21 mouse cellular contexts compared by ENCODE assay signal in the genomic region with DNA sequence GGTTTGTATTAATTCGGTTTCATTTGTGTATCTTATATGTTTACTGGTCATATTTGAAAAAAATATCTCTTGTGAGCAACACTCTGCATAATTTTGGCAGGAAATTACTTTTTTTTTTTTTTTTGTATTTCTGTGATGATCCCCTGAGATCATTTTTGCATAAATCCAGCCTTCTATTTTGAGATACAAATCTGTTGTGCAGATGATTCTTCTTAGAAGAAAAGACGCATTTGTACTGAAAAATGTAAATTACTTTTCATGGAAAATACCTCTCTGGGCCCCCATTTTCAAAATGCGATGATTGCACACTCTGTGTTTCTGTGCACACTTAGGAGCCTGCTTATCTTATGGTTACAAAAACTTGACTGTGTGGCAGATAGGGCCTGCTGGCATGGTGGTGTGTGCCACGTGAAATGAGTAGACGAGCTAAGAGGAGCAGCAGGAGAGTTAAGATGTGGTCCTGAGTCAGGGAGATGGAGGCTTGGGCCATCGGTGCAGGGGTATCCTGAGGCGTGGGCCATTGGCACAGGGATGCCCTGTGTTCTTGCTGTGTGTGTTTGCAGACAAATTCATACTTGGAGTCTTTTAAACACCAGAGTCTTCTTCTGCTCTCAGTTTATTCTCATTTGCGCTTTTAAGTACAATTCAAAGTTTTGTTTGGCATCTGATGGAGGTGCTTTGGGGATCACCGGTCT.
A peak's percentile ranks its signal among the peaks of the same experiment; 100 is the strongest.
DNase-seq lines count a peak whose midpoint lies in the region; ATAC-seq and TF ChIP-seq lines count a peak whose summit lies in the region.
"Had no signal": no experiment of that assay in that cellular context is flagged by ENCODE, and none has a peak within 500 bp of the region (broad histone marks: within the 10 kb centered on the region; RNA-seq: fewer than 3 reads in every experiment).

No protein-coding gene starts in this region.

- no peak for ATAC-seq in embryonic facial prominence, embryonic 12.5 days (ENCODE audit: insufficient number of reproducible peaks, insufficient read depth, low FRiP score, low TSS enrichment)
- ATAC-seq in stomach, embryonic 15.5 days (ENCODE audit: insufficient read depth, low FRiP score, low read depth), result no peak
- no peak for ATAC-seq in liver, postnatal 0 days
- ATAC-seq: inflammation-experienced regulatory T-cells, adult 6 months; Patski had no signal

- no peak for TF ChIP-seq EP300 in liver, postnatal 0 days (IDR thresholded peaks at IDR 0.05; ENCODE audit: low read depth)

- H3K4me1 ChIP-seq in embryonic facial prominence, embryonic 12.5 days, result peaks cover 4% of the 10 kb centered on the region; the same call in 1 of the 2 replicates
- peaks cover 5% of the 10 kb centered on the region; the same call in 1 of the 2 replicates for H3K4me1 ChIP-seq in stomach, embryonic 15.5 days
- no peaks in the 10 kb centered on the region for H3K4me1 ChIP-seq in liver, postnatal 0 days (ENCODE audit: insufficient read depth)
- H3K4me1 ChIP-seq: forebrain, embryonic 12.5 days; hindbrain, embryonic 13.5 days; liver, embryonic 13.5 days; midbrain, embryonic 12.5 days; neural tube, embryonic 12.5 days had no signal

- no peaks in the 10 kb centered on the region for H3K27me3 ChIP-seq in embryonic facial prominence, embryonic 12.5 days
- no peaks in the 10 kb centered on the region for H3K27me3 ChIP-seq in stomach, embryonic 15.5 days (replicated peaks)
- H3K27me3 ChIP-seq in liver, postnatal 0 days (ENCODE audit: insufficient read depth, low read length), result no peaks in the 10 kb centered on the region
- H3K27me3 ChIP-seq: hindbrain, embryonic 13.5 days; liver, embryonic 13.5 days; lung, embryonic 15.5 days; midbrain, embryonic 12.5 days; neural tube, embryonic 12.5 days; Patski had no signal

- 77% methylated on average over 9 of the region's 9 CpGs for WGBS in embryonic facial prominence, embryonic 12.5 days
- WGBS in stomach, embryonic 15.5 days, result 78% methylated on average over 9 of the region's 9 CpGs
- 78% methylated on average over 9 of the region's 9 CpGs for WGBS in liver, postnatal 0 days (ENCODE audit: insufficient replicate concordance)

- no peak overlapping the region for H3K4me3 ChIP-seq in embryonic facial prominence, embryonic 12.5 days
- H3K4me3 ChIP-seq in stomach, embryonic 15.5 days (replicated peaks), result no peak overlapping the region
- no peak overlapping the region for H3K4me3 ChIP-seq in liver, postnatal 0 days (ENCODE audit: low read depth, low read length)
- H3K4me3 ChIP-seq: forebrain, embryonic 12.5 days; hindbrain, embryonic 13.5 days; kidney, embryonic 15.5 days; liver, embryonic 13.5 days; lung, embryonic 15.5 days; midbrain, embryonic 12.5 days; neural tube, embryonic 12.5 days had no signal

- no peaks in the 10 kb centered on the region for H3K36me3 ChIP-seq in embryonic facial prominence, embryonic 12.5 days
- H3K36me3 ChIP-seq in stomach, embryonic 15.5 days, result no peaks in the 10 kb centered on the region
- H3K36me3 ChIP-seq in liver, postnatal 0 days (replicated peaks; ENCODE audit: insufficient read depth, low read length), result no peaks in the 10 kb centered on the region
- H3K36me3 ChIP-seq: forebrain, embryonic 12.5 days; hindbrain, embryonic 13.5 days; kidney, embryonic 15.5 days; liver, embryonic 13.5 days; lung, embryonic 15.5 days; midbrain, embryonic 12.5 days; neural tube, embryonic 12.5 days had no signal

- peak overlapping the region; percentile 70 for H3K27ac ChIP-seq in embryonic facial prominence, embryonic 12.5 days
- peak overlapping the region; percentile 69 for H3K27ac ChIP-seq in stomach, embryonic 15.5 days
- H3K27ac ChIP-seq in liver, postnatal 0 days (ENCODE audit: low read depth), result no peak overlapping the region
- H3K27ac ChIP-seq: forebrain, embryonic 12.5 days; hindbrain, embryonic 13.5 days; kidney, embryonic 15.5 days; liver, embryonic 13.5 days; lung, embryonic 15.5 days; macrophage; midbrain, embryonic 12.5 days; neural tube, embryonic 12.5 days had no signal

- peak; percentile 5 for DNase-seq in layer of hippocampus, adult 11-12 months (ENCODE audit: low spot score)
- no peak for DNase-seq in layer of hippocampus, postnatal 25 days (ENCODE audit: extremely low spot score in 1 of 2, low spot score in 1 of 2)
- DNase-seq in brain, adult 2 months (ENCODE audit: low read depth, low spot score), result peak; percentile 20
- no peak for DNase-seq in liver, postnatal 0 days
- no peak for DNase-seq in kidney, postnatal 4 days
- DNase-seq: adrenal gland, adult 8-10 months; cerebellum, adult 9-11 months; left cerebral cortex, postnatal 4 days; liver, embryonic 13.5 days had no signal

- H3K9ac ChIP-seq in embryonic facial prominence, embryonic 12.5 days, result no peak overlapping the region
- no peak overlapping the region for H3K9ac ChIP-seq in stomach, embryonic 15.5 days
- no peak overlapping the region for H3K9ac ChIP-seq in liver, postnatal 0 days (replicated peaks)
- H3K9ac ChIP-seq: forebrain, embryonic 12.5 days; hindbrain, embryonic 13.5 days; kidney, embryonic 15.5 days; liver, embryonic 13.5 days; lung, embryonic 15.5 days; midbrain, embryonic 12.5 days; neural tube, embryonic 12.5 days had no signal

- TF ChIP-seq CTCF in liver, postnatal 0 days (IDR thresholded peaks at IDR 0.05; ENCODE audit: low read depth), result no peak

- H3K9me3 ChIP-seq in embryonic facial prominence, embryonic 12.5 days, result no peaks in the 10 kb centered on the region
- no peaks in the 10 kb centered on the region for H3K9me3 ChIP-seq in stomach, embryonic 15.5 days
- no peaks in the 10 kb centered on the region for H3K9me3 ChIP-seq in liver, postnatal 0 days (ENCODE audit: low read length)
- H3K9me3 ChIP-seq: forebrain, embryonic 12.5 days; hindbrain, embryonic 13.5 days; kidney, embryonic 15.5 days; liver, embryonic 13.5 days; lung, embryonic 15.5 days; midbrain, embryonic 12.5 days; neural tube, embryonic 12.5 days had no signal

- H3K4me2 ChIP-seq in embryonic facial prominence, embryonic 12.5 days (replicated peaks), result no peak overlapping the region
- H3K4me2 ChIP-seq in stomach, embryonic 15.5 days, result no peak overlapping the region
- no peak overlapping the region for H3K4me2 ChIP-seq in liver, postnatal 0 days (ENCODE audit: low read depth, low read length)
- H3K4me2 ChIP-seq: forebrain, embryonic 12.5 days; heart, embryonic 11.5 days; hindbrain, embryonic 13.5 days; kidney, embryonic 15.5 days; liver, embryonic 13.5 days; lung, embryonic 15.5 days; midbrain, embryonic 12.5 days; neural tube, embryonic 12.5 days had no signal

Comparison
In these comparisons a context has a peak if more than half of its experiments do, and no peak if none do; other contexts are left out.
1. DNase-seq: peak in layer of hippocampus, adult 11-12 months (single experiment) and brain, adult 2 months (single experiment); none in layer of hippocampus, postnatal 25 days (0 of 2), liver, postnatal 0 days (single experiment) and kidney, postnatal 4 days (0 of 2).